Mouse (Mus musculus) small intestine, adult 2 months (tissue): ENCODE results near the gene Six5.

Experiments used
- CTCF ChIP-seq: fragments of 200-500 bp; IDR thresholded peaks from 2 replicates; pipeline ENCODE4 v1.5.1; 2012; ENCODE audit warnings: low read depth, mild to moderate bottlenecking, control low read depth, inconsistent platforms, low read length, moderate library complexity, mixed read lengths; ENCODE audit not compliant: insufficient replicate concordance, insufficient read length; ENCODE audit errors: extremely low read depth
- POLR2A ChIP-seq: fragments of 200-500 bp; IDR thresholded peaks from 2 replicates; pipeline ENCODE4 v1.6.1; 2012; ENCODE audit warnings: low read depth, mild to moderate bottlenecking, control low read depth, inconsistent platforms, low read length, moderate library complexity

DNA sequence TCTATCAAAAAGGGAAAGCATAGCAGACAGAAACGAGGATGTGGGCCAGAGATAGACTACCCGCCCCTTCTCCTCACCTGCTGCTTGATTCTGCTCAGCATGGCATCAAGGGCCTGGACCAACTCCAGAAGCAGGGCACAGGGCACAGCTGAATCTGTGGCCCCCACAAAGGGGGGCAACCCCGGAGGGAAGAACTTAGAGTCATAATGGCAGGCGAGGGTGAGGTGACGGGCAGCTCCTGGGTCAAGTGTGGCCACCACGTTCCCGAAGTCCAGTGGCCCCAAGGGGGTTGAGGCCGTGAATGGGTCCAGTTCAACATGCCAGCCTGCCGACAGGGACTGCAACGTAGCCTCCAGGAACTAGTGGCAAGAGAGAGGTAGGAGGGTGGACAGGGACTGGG is 52.4 kb downstream of the Six5 start:
- TF ChIP-seq POLR2A (no peak), CTCF (no peak)
